Mouse (Mus musculus): ENCODE data around the gene Zfp358. TPM values are rescaled to one million over a fixed set of nuclear protein-coding genes. Genes with fewer than 3 reads are reported as not detected.

The Zfp358 gene
- 5.1 and 7.1 TPM in 2 replicates for total RNA-seq (2012; rRNA removed)

DNA sequence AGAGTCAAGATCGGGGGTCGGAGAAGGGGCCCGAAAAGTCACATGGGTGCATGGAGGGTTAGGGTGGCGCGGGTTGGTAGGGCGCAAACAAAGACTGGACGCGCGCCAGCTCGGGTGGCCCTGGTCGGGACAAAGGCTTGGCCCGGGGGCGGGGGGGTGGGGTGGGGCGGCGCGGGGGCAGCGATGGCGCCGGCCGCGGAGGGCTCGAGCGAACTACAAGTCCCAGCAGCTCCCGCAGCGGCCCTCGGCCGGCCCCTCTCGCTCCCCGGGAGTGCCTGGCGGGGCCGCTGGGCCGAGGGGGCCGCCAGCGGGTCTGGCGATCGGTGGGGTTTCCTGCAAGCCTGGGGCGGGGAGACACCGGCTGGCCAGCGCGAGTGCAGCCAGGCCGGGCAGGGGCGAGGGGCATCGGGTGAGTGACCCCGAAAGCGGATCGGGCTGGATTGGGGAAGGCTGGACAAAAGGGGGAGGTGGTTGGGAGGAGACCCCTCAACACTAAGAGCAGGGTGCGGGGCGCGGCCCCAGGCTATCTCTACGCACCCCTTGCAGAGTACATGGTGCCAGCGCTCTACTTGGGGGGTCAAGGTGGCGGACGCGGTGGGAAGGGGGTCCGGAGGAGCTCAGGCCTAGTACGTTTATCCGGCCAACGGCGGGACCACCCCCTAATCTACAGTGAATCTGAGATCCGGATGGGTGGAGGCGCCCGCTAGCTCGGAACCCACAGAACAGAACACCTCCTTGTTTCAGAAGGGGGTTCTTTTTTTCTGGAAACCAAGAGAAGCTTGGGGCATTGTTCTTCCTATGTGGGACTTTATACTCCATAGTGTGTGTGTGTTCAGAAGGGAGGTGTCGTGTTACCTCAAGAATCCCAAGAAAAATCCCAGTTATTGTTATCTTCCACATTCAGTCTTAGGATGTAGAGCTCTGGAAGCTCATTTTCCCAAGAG is at the start of gene Zfp358:
Zfp358 (plus strand) TSS at position 238 of the 944 bp plus-strand sequence.
- peak within 1 kb of the TSS; percentile 80 to 98 for H3K4me3 ChIP-seq (ENCODE audit: insufficient read depth in 1 of 2, low read depth in 1 of 2, low read length in 2 of 2, poor library complexity in 1 of 2, severe bottlenecking in 1 of 2)
- H3K9ac ChIP-seq (ENCODE audit: insufficient read depth, low read depth, low read length, poor library complexity, severe bottlenecking): peak within 1 kb of the TSS; percentile 71
- peaks cover 6 to 7% of the 10 kb centered on the region in 2 experiments; a peak in 3 of 4 replicates for H3K4me1 ChIP-seq (ENCODE audit: control insufficient read depth in 2 of 2, insufficient read depth in 2 of 2, low read length in 2 of 2, poor library complexity in 1 of 2)
- H3K36me3 ChIP-seq (ENCODE audit: control insufficient read depth, insufficient read depth, low read length, poor library complexity, severe bottlenecking): no peaks in the 10 kb centered on the region
- TF ChIP-seq HCFC1 (IDR thresholded peaks at IDR 0.05; ENCODE audit: borderline replicate concordance, insufficient read depth, low read length) (peak; percentile 87), ZC3H11A (IDR thresholded peaks at IDR 0.05; ENCODE audit: borderline replicate concordance, low read depth, low read length) (no peak)
- DNase-seq (ENCODE audit: low read depth, low spot score): no peak
- in situ Hi-C loops (cut with MboI; ENCODE audit: low sequenced_read_pairs in 2 of 2, unreplicated experiment in 2 of 2): no loop called here
- H3K27ac ChIP-seq (ENCODE audit: insufficient read depth, low read depth, low read length, poor library complexity, severe bottlenecking): no peak within 1 kb of the TSS
- H3K9me3 ChIP-seq (ENCODE audit: control insufficient read depth, insufficient read depth, low read depth, low read length): no peaks in the 10 kb centered on the region

DNA sequence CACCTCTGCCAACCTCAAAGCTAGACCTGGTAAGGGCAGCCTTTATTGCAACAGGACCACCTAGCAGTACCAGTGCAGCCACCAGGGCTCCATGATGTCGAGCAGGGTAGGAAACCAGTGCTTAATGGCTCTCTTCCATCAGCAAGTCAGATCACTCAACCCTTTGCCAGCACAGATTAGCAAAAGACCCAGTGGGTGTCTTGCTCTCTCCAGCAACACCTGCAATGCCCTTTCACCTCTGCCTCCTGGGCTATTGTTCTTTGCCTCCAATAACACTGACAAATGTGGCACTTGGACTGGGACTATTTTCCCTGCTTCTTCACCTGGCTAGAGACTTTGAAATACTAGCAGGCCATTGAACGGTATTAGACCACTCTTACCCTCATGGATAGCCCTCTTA is 43.7 kb upstream of the Zfp358 start:
- no peaks in the 10 kb centered on the region for H3K9me3 ChIP-seq (ENCODE audit: control insufficient read depth, insufficient read depth, low read depth, low read length)
- peaks cover 0 to 7% of the 10 kb centered on the region in 2 experiments; a peak in 1 of 4 replicates for H3K4me1 ChIP-seq (ENCODE audit: control insufficient read depth in 2 of 2, insufficient read depth in 2 of 2, low read length in 2 of 2, poor library complexity in 1 of 2)
- in situ Hi-C loops (cut with MboI; ENCODE audit: low sequenced_read_pairs in 2 of 2, unreplicated experiment in 2 of 2): no loop called here
- no peak for DNase-seq (ENCODE audit: low read depth, low spot score)
- H3K27ac ChIP-seq (ENCODE audit: insufficient read depth, low read depth, low read length, poor library complexity, severe bottlenecking): no peak overlapping the region
- TF ChIP-seq ZNF384 (IDR thresholded peaks at IDR 0.05; ENCODE audit: low read depth, low read length): no peak
- TF ChIP-seq HCFC1 (IDR thresholded peaks at IDR 0.05; ENCODE audit: borderline replicate concordance, insufficient read depth, low read length): no peak
- no peak for TF ChIP-seq MAFK (IDR thresholded peaks at IDR 0.05; ENCODE audit: insufficient read depth, low read depth, low read length)
- no peak for TF ChIP-seq ZC3H11A (IDR thresholded peaks at IDR 0.05; ENCODE audit: borderline replicate concordance, low read depth, low read length)
- TF ChIP-seq CHD2 (IDR thresholded peaks at IDR 0.05; ENCODE audit: low read depth, low read length): no peak
- no peak overlapping the region for H3K4me3 ChIP-seq (ENCODE audit: insufficient read depth in 1 of 2, low read depth in 1 of 2, low read length in 2 of 2, poor library complexity in 1 of 2, severe bottlenecking in 1 of 2)
- no peak overlapping the region for H3K9ac ChIP-seq (ENCODE audit: insufficient read depth, low read depth, low read length, poor library complexity, severe bottlenecking)
- H3K36me3 ChIP-seq (ENCODE audit: control insufficient read depth, insufficient read depth, low read length, poor library complexity, severe bottlenecking): peaks cover 70% of the 10 kb centered on the region

DNA sequence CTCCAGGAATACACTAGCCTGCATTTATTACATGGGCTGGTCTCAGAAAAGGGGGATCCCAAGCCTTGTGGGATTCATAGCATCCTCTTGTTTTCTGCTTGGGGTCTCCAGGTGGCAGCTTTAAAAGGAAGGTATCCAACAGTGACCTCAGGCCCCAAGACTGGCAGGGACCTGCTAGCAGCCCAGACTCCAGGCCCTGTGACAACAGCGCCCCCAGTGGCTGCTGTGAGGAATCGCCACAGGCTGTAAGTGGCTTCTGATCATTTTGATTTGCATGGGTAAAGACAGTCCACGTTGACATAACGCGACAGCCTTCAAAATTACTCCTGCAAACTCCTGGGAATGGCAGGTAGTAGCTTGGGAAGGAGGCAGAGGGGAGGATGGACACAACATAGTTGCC is 42.3 kb upstream of the Zfp358 start:
- no peaks in the 10 kb centered on the region for H3K9me3 ChIP-seq (ENCODE audit: control insufficient read depth, insufficient read depth, low read depth, low read length)
- in situ Hi-C loops (cut with MboI; ENCODE audit: low sequenced_read_pairs in 2 of 2, unreplicated experiment in 2 of 2): no loop called here
- DNase-seq (ENCODE audit: low read depth, low spot score): peak; percentile 60
- H3K4me3 ChIP-seq (ENCODE audit: insufficient read depth in 1 of 2, low read depth in 1 of 2, low read length in 2 of 2, poor library complexity in 1 of 2, severe bottlenecking in 1 of 2): no peak overlapping the region
- no peak overlapping the region for H3K9ac ChIP-seq (ENCODE audit: insufficient read depth, low read depth, low read length, poor library complexity, severe bottlenecking)
- H3K4me1 ChIP-seq (ENCODE audit: control insufficient read depth in 2 of 2, insufficient read depth in 2 of 2, low read length in 2 of 2, poor library complexity in 1 of 2): peaks cover 0 to 7% of the 10 kb centered on the region in 2 experiments; a peak in 1 of 4 replicates
- no peak for TF ChIP-seq HCFC1 (IDR thresholded peaks at IDR 0.05; ENCODE audit: borderline replicate concordance, insufficient read depth, low read length)
- TF ChIP-seq MAFK (IDR thresholded peaks at IDR 0.05; ENCODE audit: insufficient read depth, low read depth, low read length): no peak
- TF ChIP-seq ZNF384 (IDR thresholded peaks at IDR 0.05; ENCODE audit: low read depth, low read length): no peak
- TF ChIP-seq CHD2 (IDR thresholded peaks at IDR 0.05; ENCODE audit: low read depth, low read length): no peak
- no peak overlapping the region for H3K27ac ChIP-seq (ENCODE audit: insufficient read depth, low read depth, low read length, poor library complexity, severe bottlenecking)
- H3K36me3 ChIP-seq (ENCODE audit: control insufficient read depth, insufficient read depth, low read length, poor library complexity, severe bottlenecking): peaks cover 72% of the 10 kb centered on the region

DNA sequence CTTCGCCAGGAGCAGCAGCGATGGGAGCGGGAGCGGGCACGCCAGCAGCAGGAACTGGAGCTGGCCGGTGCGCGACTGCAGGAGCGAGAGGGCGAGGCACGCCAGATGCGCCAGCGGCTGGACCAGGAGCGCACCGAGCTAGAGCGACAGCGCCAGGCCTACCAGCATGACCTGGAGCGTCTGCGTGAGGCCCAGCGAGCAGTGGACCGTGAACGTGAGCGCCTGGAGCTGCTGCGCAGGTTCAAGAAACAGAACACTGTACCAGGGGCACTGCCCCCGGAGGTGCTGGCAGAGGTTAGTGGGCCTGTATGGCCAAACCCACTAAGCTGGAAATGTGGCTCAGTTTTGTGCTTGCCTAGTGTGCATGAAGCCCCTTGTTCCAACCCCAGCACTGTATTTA is 40.9 kb upstream of the Zfp358 start:
- no peak for DNase-seq (ENCODE audit: low read depth, low spot score)
- Histone ChIP-seq H3K9ac (ENCODE audit: insufficient read depth, low read depth, low read length, poor library complexity, severe bottlenecking) (peak overlapping the region; percentile 17; the same call in 1 of the 2 replicates), H3K36me3 (ENCODE audit: control insufficient read depth, insufficient read depth, low read length, poor library complexity, severe bottlenecking) (peaks cover 76% of the 10 kb centered on the region), H3K9me3 (ENCODE audit: control insufficient read depth, insufficient read depth, low read depth, low read length) (no peaks in the 10 kb centered on the region), H3K27ac (ENCODE audit: insufficient read depth, low read depth, low read length, poor library complexity, severe bottlenecking) (no peak overlapping the region), H3K4me3 (ENCODE audit: insufficient read depth in 1 of 2, low read depth in 1 of 2, low read length in 2 of 2, poor library complexity in 1 of 2, severe bottlenecking in 1 of 2) (peak overlapping the region; percentile 5 to 31; a peak in 2 of 4 replicates), H3K4me1 (ENCODE audit: control insufficient read depth in 2 of 2, insufficient read depth in 2 of 2, low read length in 2 of 2, poor library complexity in 1 of 2) (peaks cover 0 to 7% of the 10 kb centered on the region in 2 experiments; a peak in 1 of 4 replicates)
- in situ Hi-C loops (cut with MboI; ENCODE audit: low sequenced_read_pairs in 2 of 2, unreplicated experiment in 2 of 2): no loop called here
- TF ChIP-seq CHD2 (IDR thresholded peaks at IDR 0.05; ENCODE audit: low read depth, low read length): no peak
- TF ChIP-seq HCFC1 (IDR thresholded peaks at IDR 0.05; ENCODE audit: borderline replicate concordance, insufficient read depth, low read length): no peak
- TF ChIP-seq MAFK (IDR thresholded peaks at IDR 0.05; ENCODE audit: insufficient read depth, low read depth, low read length): no peak
- no peak for TF ChIP-seq ZNF384 (IDR thresholded peaks at IDR 0.05; ENCODE audit: low read depth, low read length)
